Mouse (Mus musculus): ENCODE results near the gene Uba3. TPM values are rescaled to one million over a fixed set of nuclear protein-coding genes. Genes with fewer than 3 reads are reported as not detected.

The Uba3 gene
- polyA plus RNA-seq, 1 experiment from 2014 or later = 76.3 TPM

- Histone ChIP-seq H3K9me3 (ENCODE audit: control insufficient read depth, low read length) (peaks cover 8% of the 10 kb centered on the region), H3K27ac (replicated peaks in 1 of 2; ENCODE audit: control insufficient read depth in 1 of 2, insufficient read depth in 1 of 2, low read depth in 2 of 2, low read length in 2 of 2) (no peak overlapping the region), H3K4me3 (ENCODE audit: control insufficient read depth in 1 of 2, insufficient read depth in 1 of 2, low read depth in 1 of 2, low read length in 2 of 2) (no peak overlapping the region), H3K4me1 (ENCODE audit: control insufficient read depth in 2 of 2, insufficient read depth in 2 of 2, low read length in 2 of 2) (0 out of 4 replicates have a peak, but pooled peaks cover 0 to 3% of the 10 kb centered on the region in 2 experiments), H3K36me3 (ENCODE audit: control insufficient read depth, insufficient read depth, low read length) (peaks cover 35% of the 10 kb centered on the region), H3K9ac (ENCODE audit: low read length) (no peak overlapping the region), H3K4me2 (ENCODE audit: low read length) (no peak overlapping the region), H3K27me3 (ENCODE audit: control insufficient read depth, insufficient read depth, low read length) (no peaks in the 10 kb centered on the region)
- ATAC-seq (ENCODE audit: insufficient number of reproducible peaks, insufficient read depth, low FRiP score, low read depth) = no peak
- 94% methylated on average over 6 of the region's 6 CpGs for WGBS
These were observed 33.9 kb upstream of the Uba3 start for GRCm38 (mm10) chr6:97239360-97239759.

GRCm38 (mm10) chr6:97236088-97236487, 30.6 kb upstream of the Uba3 start:
- Histone ChIP-seq H3K27me3 (ENCODE audit: control insufficient read depth, insufficient read depth, low read length) (no peaks in the 10 kb centered on the region), H3K27ac (replicated peaks in 1 of 2; ENCODE audit: control insufficient read depth in 1 of 2, insufficient read depth in 1 of 2, low read depth in 2 of 2, low read length in 2 of 2) (no peak overlapping the region), H3K36me3 (ENCODE audit: control insufficient read depth, insufficient read depth, low read length) (peaks cover 55% of the 10 kb centered on the region), H3K4me1 (ENCODE audit: control insufficient read depth in 2 of 2, insufficient read depth in 2 of 2, low read length in 2 of 2) (0 out of 4 replicates have a peak, but pooled peaks cover 0 to 3% of the 10 kb centered on the region in 2 experiments), H3K4me2 (ENCODE audit: low read length) (no peak overlapping the region), H3K9ac (ENCODE audit: low read length) (no peak overlapping the region), H3K9me3 (ENCODE audit: control insufficient read depth, low read length) (peaks cover 8% of the 10 kb centered on the region), H3K4me3 (ENCODE audit: control insufficient read depth in 1 of 2, insufficient read depth in 1 of 2, low read depth in 1 of 2, low read length in 2 of 2) (no peak overlapping the region)
- 94% methylated on average over 5 of the region's 5 CpGs for WGBS
- no peak for ATAC-seq (ENCODE audit: insufficient number of reproducible peaks, insufficient read depth, low FRiP score, low read depth)

- WGBS = 86% methylated on average over 7 of the region's 7 CpGs
- peaks cover 60% of the 10 kb centered on the region for H3K36me3 ChIP-seq (ENCODE audit: control insufficient read depth, insufficient read depth, low read length)
These were observed 29.6 kb upstream of the Uba3 start for GRCm38 (mm10) chr6:97234911-97235668.

GRCm38 (mm10) chr6:97227067-97227847, 21.8 kb upstream of the Uba3 start:
- Histone ChIP-seq H3K4me3 (ENCODE audit: control insufficient read depth in 1 of 2, insufficient read depth in 1 of 2, low read depth in 1 of 2, low read length in 2 of 2) (no peak overlapping the region), H3K9me3 (ENCODE audit: control insufficient read depth, low read length) (no peaks in the 10 kb centered on the region), H3K9ac (ENCODE audit: low read length) (no peak overlapping the region), H3K4me2 (ENCODE audit: low read length) (no peak overlapping the region), H3K27ac (replicated peaks in 1 of 2; ENCODE audit: control insufficient read depth in 1 of 2, insufficient read depth in 1 of 2, low read depth in 2 of 2, low read length in 2 of 2) (no peak overlapping the region), H3K36me3 (ENCODE audit: control insufficient read depth, insufficient read depth, low read length) (peaks cover 43% of the 10 kb centered on the region), H3K4me1 (ENCODE audit: control insufficient read depth in 2 of 2, insufficient read depth in 2 of 2, low read length in 2 of 2) (peaks cover 11 to 33% of the 10 kb centered on the region in 2 experiments), H3K27me3 (ENCODE audit: control insufficient read depth, insufficient read depth, low read length) (no peaks in the 10 kb centered on the region)
- ATAC-seq (ENCODE audit: insufficient number of reproducible peaks, insufficient read depth, low FRiP score, low read depth) = no peak
- WGBS = 92% methylated on average over 9 of the region's 9 CpGs

More at GRCm38 (mm10) chr6:97234911-97235668, 29.6 kb upstream of the Uba3 start:
- Histone ChIP-seq H3K27ac (replicated peaks in 1 of 2; ENCODE audit: control insufficient read depth in 1 of 2, insufficient read depth in 1 of 2, low read depth in 2 of 2, low read length in 2 of 2) (no peak overlapping the region), H3K27me3 (ENCODE audit: control insufficient read depth, insufficient read depth, low read length) (no peaks in the 10 kb centered on the region), H3K9me3 (ENCODE audit: control insufficient read depth, low read length) (peaks cover 8% of the 10 kb centered on the region), H3K4me3 (ENCODE audit: control insufficient read depth in 1 of 2, insufficient read depth in 1 of 2, low read depth in 1 of 2, low read length in 2 of 2) (no peak overlapping the region), H3K9ac (ENCODE audit: low read length) (no peak overlapping the region), H3K4me2 (ENCODE audit: low read length) (no peak overlapping the region), H3K4me1 (ENCODE audit: control insufficient read depth in 2 of 2, insufficient read depth in 2 of 2, low read length in 2 of 2) (0 out of 4 replicates have a peak, but pooled peaks cover 0 to 3% of the 10 kb centered on the region in 2 experiments)
- no peak for ATAC-seq (ENCODE audit: insufficient number of reproducible peaks, insufficient read depth, low FRiP score, low read depth)

GRCm38 (mm10) chr6:97226083-97226491, 20.6 kb upstream of the Uba3 start:
- H3K4me2 ChIP-seq (ENCODE audit: low read length) = no peak overlapping the region
- no peak overlapping the region for H3K4me3 ChIP-seq (ENCODE audit: control insufficient read depth in 1 of 2, insufficient read depth in 1 of 2, low read depth in 1 of 2, low read length in 2 of 2)
- peak overlapping the region; percentile 9; the same call in 1 of the 2 replicates for H3K9ac ChIP-seq (ENCODE audit: low read length)
- H3K4me1 ChIP-seq (ENCODE audit: control insufficient read depth in 2 of 2, insufficient read depth in 2 of 2, low read length in 2 of 2) = peaks cover 22 to 45% of the 10 kb centered on the region in 2 experiments
- peaks cover 31% of the 10 kb centered on the region for H3K36me3 ChIP-seq (ENCODE audit: control insufficient read depth, insufficient read depth, low read length)
- H3K27me3 ChIP-seq (ENCODE audit: control insufficient read depth, insufficient read depth, low read length) = no peaks in the 10 kb centered on the region
- WGBS = 29% methylated on average over 1 of the region's 1 CpGs
- ATAC-seq (ENCODE audit: insufficient number of reproducible peaks, insufficient read depth, low FRiP score, low read depth) = peak; percentile 62
- H3K9me3 ChIP-seq (ENCODE audit: control insufficient read depth, low read length) = no peaks in the 10 kb centered on the region
- peak overlapping the region; percentile 79 to 89 for H3K27ac ChIP-seq (replicated peaks in 1 of 2; ENCODE audit: control insufficient read depth in 1 of 2, insufficient read depth in 1 of 2, low read depth in 2 of 2, low read length in 2 of 2)

GRCm38 (mm10) chr6:97224505-97224904, 19.1 kb upstream of the Uba3 start:
- ATAC-seq (ENCODE audit: insufficient number of reproducible peaks, insufficient read depth, low FRiP score, low read depth) = no peak
- Histone ChIP-seq H3K9me3 (ENCODE audit: control insufficient read depth, low read length) (no peaks in the 10 kb centered on the region), H3K27ac (replicated peaks in 1 of 2; ENCODE audit: control insufficient read depth in 1 of 2, insufficient read depth in 1 of 2, low read depth in 2 of 2, low read length in 2 of 2) (no peak overlapping the region)

GRCm38 (mm10) chr6:97223566-97223965, 18.1 kb upstream of the Uba3 start:
- peaks cover 18% of the 10 kb centered on the region; the same call in 1 of the 2 replicates for H3K36me3 ChIP-seq (ENCODE audit: control insufficient read depth, insufficient read depth, low read length)
- ATAC-seq (ENCODE audit: insufficient number of reproducible peaks, insufficient read depth, low FRiP score, low read depth) = no peak
- peaks cover 22 to 51% of the 10 kb centered on the region in 2 experiments for H3K4me1 ChIP-seq (ENCODE audit: control insufficient read depth in 2 of 2, insufficient read depth in 2 of 2, low read length in 2 of 2)
- H3K4me2 ChIP-seq (ENCODE audit: low read length) = peak overlapping the region; percentile 54
- 73% methylated on average over 4 of the region's 4 CpGs for WGBS
- no peaks in the 10 kb centered on the region for H3K9me3 ChIP-seq (ENCODE audit: control insufficient read depth, low read length)
- H3K9ac ChIP-seq (ENCODE audit: low read length) = peak overlapping the region; percentile 27; the same call in 1 of the 2 replicates
- H3K27me3 ChIP-seq (ENCODE audit: control insufficient read depth, insufficient read depth, low read length) = no peaks in the 10 kb centered on the region
- peak overlapping the region; percentile 81 to 86 for H3K27ac ChIP-seq (replicated peaks in 1 of 2; ENCODE audit: control insufficient read depth in 1 of 2, insufficient read depth in 1 of 2, low read depth in 2 of 2, low read length in 2 of 2)
- no peak overlapping the region for H3K4me3 ChIP-seq (ENCODE audit: control insufficient read depth in 1 of 2, insufficient read depth in 1 of 2, low read depth in 1 of 2, low read length in 2 of 2)

More at GRCm38 (mm10) chr6:97224505-97224904, 19.1 kb upstream of the Uba3 start:
- Histone ChIP-seq H3K4me1 (ENCODE audit: control insufficient read depth in 2 of 2, insufficient read depth in 2 of 2, low read length in 2 of 2) (peaks cover 22 to 51% of the 10 kb centered on the region in 2 experiments), H3K9ac (ENCODE audit: low read length) (no peak overlapping the region), H3K36me3 (ENCODE audit: control insufficient read depth, insufficient read depth, low read length) (peaks cover 19% of the 10 kb centered on the region), H3K4me3 (ENCODE audit: control insufficient read depth in 1 of 2, insufficient read depth in 1 of 2, low read depth in 1 of 2, low read length in 2 of 2) (no peak overlapping the region), H3K4me2 (ENCODE audit: low read length) (no peak overlapping the region), H3K27me3 (ENCODE audit: control insufficient read depth, insufficient read depth, low read length) (no peaks in the 10 kb centered on the region)
- 93% methylated on average over 8 of the region's 8 CpGs for WGBS
